Mouse (Mus musculus): ENCODE data around the gene Neu3.

DNA sequence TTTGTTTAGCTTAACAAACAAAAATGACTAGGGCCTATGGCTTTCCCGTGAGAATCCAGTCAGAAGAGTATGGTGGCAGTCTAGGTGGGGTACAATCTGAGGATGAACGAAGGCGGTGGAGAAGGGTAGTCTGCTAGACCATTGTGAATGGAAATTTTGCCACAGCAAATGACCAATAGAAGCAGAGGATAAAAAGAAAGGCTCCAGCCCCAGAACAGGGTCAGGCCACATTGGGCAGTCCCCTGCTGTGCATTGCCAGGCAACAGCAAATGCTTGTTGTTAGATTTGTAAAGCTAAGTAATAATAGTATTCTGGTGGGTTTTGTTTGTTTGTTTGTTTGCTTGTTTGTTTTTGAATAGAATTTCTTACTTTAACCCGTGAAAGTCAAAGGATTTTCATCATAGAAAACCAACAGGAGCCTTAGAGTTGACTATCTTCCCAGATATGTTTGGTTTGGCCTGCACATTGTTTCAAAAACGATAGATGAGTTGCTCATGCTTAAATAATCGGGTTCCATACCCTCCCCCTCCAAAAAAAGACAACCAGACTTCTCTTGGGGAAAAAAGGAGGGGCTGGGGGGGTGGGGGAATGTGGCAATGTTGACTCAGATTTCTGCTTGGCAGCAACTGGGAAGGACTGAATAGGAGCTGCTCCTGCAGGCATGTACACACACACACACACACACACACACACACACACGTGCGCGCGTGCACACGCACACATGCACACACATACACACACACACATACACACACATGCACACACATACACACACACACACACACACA lies 36.2 kb upstream of the Neu3 start:
- no peak for TF ChIP-seq CTCF (IDR thresholded peaks at IDR 0.05; ENCODE audit: control insufficient read depth, insufficient read depth, insufficient replicate concordance, low read depth, low read length)
- TF ChIP-seq POLR2A (IDR thresholded peaks at IDR 0.05; ENCODE audit: control insufficient read depth, low read depth, low read length), result no peak

Measured in testis, adult 2 months (tissue).